ENCODE assay signal across 16 mouse cellular contexts in genomic region chr6:38199599-38199998, GRCm38 (mm10).
"Had no signal": no experiment of that assay in that cellular context is flagged by ENCODE, and none has a peak within 500 bp of the region (broad histone marks: within the 10 kb centered on the region; RNA-seq: fewer than 3 reads in every experiment).

No protein-coding gene starts in this region.

- H3K36me3 ChIP-seq: liver, embryonic 13.5 days had no signal

- H3K27ac ChIP-seq: kidney, postnatal 0 days; liver, embryonic 13.5 days had no signal

- H3K4me2 ChIP-seq: limb, embryonic 13.5 days; liver, embryonic 13.5 days; midbrain, embryonic 11.5 days had no signal

- H3K4me3 ChIP-seq: layer of hippocampus, adult 2 months; limb, embryonic 10.5 days; limb, embryonic 13.5 days; liver, embryonic 13.5 days had no signal

- DNase-seq: kidney, postnatal 25 days; layer of hippocampus, adult 9-11 months; liver; liver, embryonic 13.5 days; lung, adult 2 months; lung, postnatal 14 days; lung, postnatal 4 days; midbrain, embryonic 14.5 days; thymus, adult 2 months; thymus, postnatal 14 days; thymus, postnatal 4 days had no signal

- H3K27me3 ChIP-seq: limb, embryonic 13.5 days; liver, embryonic 13.5 days had no signal

- H3K9ac ChIP-seq: limb, embryonic 13.5 days; liver, embryonic 13.5 days had no signal

- H3K4me1 ChIP-seq: liver, embryonic 13.5 days had no signal

- H3K9me3 ChIP-seq: limb, embryonic 10.5 days; limb, embryonic 13.5 days; liver, embryonic 13.5 days had no signal
